Mouse (Mus musculus) heart, embryonic 13.5 days (tissue): ENCODE data around the gene Tmed9. TPM values are rescaled to one million over a fixed set of nuclear protein-coding genes. Genes with fewer than 3 reads are reported as not detected.
"Not testable (repeated sequence)": the region's sequence is repeated elsewhere in the genome, so short reads cannot be mapped to it uniquely, and the experiment has no call there.

Experiments
- ATAC-seq: fragments of 200-750 bp; cut with Nextera tagmentation; 2 replicates; pipeline ENCODE4 v1.8.0; 2017; ENCODE audit warnings: moderate TSS enrichment; ENCODE audit not compliant: insufficient number of reproducible peaks, low FRiP score, low TSS enrichment; ENCODE audit errors: extremely low read depth
- H3K27ac ChIP-seq: fragments of 300-500 bp; sonication (generic); replicated peaks from 2 replicates; pipeline ENCODE4 v1.5.1; 2015; ENCODE audit warnings: moderate library complexity, mild to moderate bottlenecking, inconsistent platforms
- H3K27me3 ChIP-seq: fragments of 300-500 bp; sonication (generic); replicated peaks from 2 replicates; pipeline ENCODE4 v1.6.1; 2015; ENCODE audit warnings: mild to moderate bottlenecking, inconsistent platforms
- H3K36me3 ChIP-seq: fragments of 300-500 bp; sonication (generic); 2 replicates; pipeline ENCODE4 v1.6.1; 2015; ENCODE audit warnings: mild to moderate bottlenecking, inconsistent platforms
- H3K4me1 ChIP-seq: fragments of 300-500 bp; sonication (generic); 2 replicates; pipeline ENCODE4 v1.6.1; 2015; ENCODE audit warnings: inconsistent platforms
- H3K4me2 ChIP-seq: fragments of 300-500 bp; sonication (generic); 2 replicates; pipeline ENCODE4 v1.6.1; 2015; ENCODE audit warnings: inconsistent platforms, mild to moderate bottlenecking, moderate library complexity
- H3K4me3 ChIP-seq: fragments of 300-500 bp; sonication (generic); 2 replicates; pipeline ENCODE4 v1.5.1; 2015; ENCODE audit warnings: moderate library complexity, mild to moderate bottlenecking, inconsistent platforms
- H3K9ac ChIP-seq: fragments of 300-500 bp; sonication (generic); 2 replicates; pipeline ENCODE4 v1.6.1; 2015; ENCODE audit warnings: inconsistent platforms, mild to moderate bottlenecking, moderate library complexity
- H3K9me3 ChIP-seq: fragments of 300-500 bp; sonication (generic); 2 replicates; pipeline ENCODE4 v1.6.1; 2016; ENCODE audit warnings: inconsistent platforms
- WGBS: fragments of 180-500 bp; shearing (Covaris S2); methylation state at CpG from one replicate; pipeline ENCODE4 v1.1.7; 2015; ENCODE audit warnings: mixed read lengths; 5-methylcytosine and 5-hydroxymethylcytosine counted together
- polyA plus RNA-seq: library from polyadenylated mRNA; unstranded; fragments of >200 nt; fragmentation: Nextera tagmentation; extraction: Ambion mirVana; gene quantifications from 2 replicates; pipeline ENCODE4 v1.2.1, GENCODE M21; 2015

The Tmed9 gene
- polyA plus RNA-seq, 1 experiment from 2014 or later: 102 TPM

- Histone ChIP-seq H3K4me1 (peaks cover 12% of the 10 kb centered on the region), H3K36me3 (peaks cover 43% of the 10 kb centered on the region)
- not testable (repeated sequence) for ATAC-seq, H3K9me3 ChIP-seq, H3K27me3 ChIP-seq, H3K4me3 ChIP-seq, H3K9ac ChIP-seq, H3K4me2 ChIP-seq, H3K27ac ChIP-seq
- 84% methylated on average over 4 of the region's 4 CpGs for WGBS
These were observed 5.0 kb upstream of the Tmed9 start for GRCm38 (mm10) chr13:55568524-55568923.

GRCm38 (mm10) chr13:55569726-55570285 is 3.7 kb upstream of the Tmed9 start:
- H3K4me2 ChIP-seq: peak overlapping the region; percentile 96
- no peak for ATAC-seq

GRCm38 (mm10) chr13:55570286-55570973 is 3.1 kb upstream of the Tmed9 start:
- H3K4me3 ChIP-seq: peak overlapping the region; percentile 94
- H3K4me1 ChIP-seq: peaks cover 12% of the 10 kb centered on the region
- H3K36me3 ChIP-seq: peaks cover 30% of the 10 kb centered on the region
- under 1% methylated on average over 45 of the region's 47 CpGs for WGBS
- H3K9ac ChIP-seq: peak overlapping the region; percentile 96
- H3K4me2 ChIP-seq: peak overlapping the region; percentile 96
- H3K9me3 ChIP-seq: peaks cover 7% of the 10 kb centered on the region
- ATAC-seq: peak; percentile 67; the same call in 1 of the 2 replicates
- peak overlapping the region; percentile 90 for H3K27ac ChIP-seq
- no peaks in the 10 kb centered on the region for H3K27me3 ChIP-seq

More at GRCm38 (mm10) chr13:55569726-55570285, 3.7 kb upstream of the Tmed9 start:
- peaks cover 36% of the 10 kb centered on the region for H3K36me3 ChIP-seq
- H3K4me1 ChIP-seq: peaks cover 12% of the 10 kb centered on the region
- peak overlapping the region; percentile 96 for H3K9ac ChIP-seq
- H3K9me3 ChIP-seq: peaks cover 7% of the 10 kb centered on the region
- WGBS: 10% methylated on average over 16 of the region's 16 CpGs
- peak overlapping the region; percentile 90 for H3K27ac ChIP-seq
- H3K4me3 ChIP-seq: peak overlapping the region; percentile 94
- no peaks in the 10 kb centered on the region for H3K27me3 ChIP-seq

- peaks cover 25% of the 10 kb centered on the region for H3K36me3 ChIP-seq
- 2% methylated on average over 31 of the region's 47 CpGs for WGBS
- peak within 1 kb of the TSS; percentile 96 for H3K9ac ChIP-seq
- peak within 1 kb of the TSS; percentile 90 for H3K27ac ChIP-seq
- peak within 1 kb of the TSS; percentile 96 for H3K4me2 ChIP-seq
- peaks cover 12% of the 10 kb centered on the region for H3K4me1 ChIP-seq
- ATAC-seq: peak; percentile 81
- H3K27me3 ChIP-seq: no peaks in the 10 kb centered on the region
- H3K4me3 ChIP-seq: peak within 1 kb of the TSS; percentile 94
- peaks cover 7% of the 10 kb centered on the region for H3K9me3 ChIP-seq
These were observed 2.3 kb upstream of the Tmed9 start, which contains the start of gene Fam193b for GRCm38 (mm10) chr13:55571027-55571751. TSS of gene Fam193b (minus strand) at chr13:55571120.

- Histone ChIP-seq H3K4me2 (0 out of 2 replicates have a peak overlapping the region, but pooled peaks have one; percentile 96), H3K36me3 (peaks cover 21% of the 10 kb centered on the region), H3K27me3 (no peaks in the 10 kb centered on the region), H3K9me3 (peaks cover 7% of the 10 kb centered on the region), H3K27ac (no peak overlapping the region), H3K4me1 (peaks cover 12% of the 10 kb centered on the region), H3K4me3 (no peak overlapping the region), H3K9ac (no peak overlapping the region)
- ATAC-seq: no peak
- WGBS: 76% methylated on average over 2 of the region's 2 CpGs
These were observed 1.6 kb upstream of the Tmed9 start for GRCm38 (mm10) chr13:55571977-55572376.

- H3K27ac ChIP-seq: no peak overlapping the region
- WGBS: 70% methylated on average over 5 of the region's 5 CpGs
- peaks cover 7% of the 10 kb centered on the region for H3K9me3 ChIP-seq
- H3K27me3 ChIP-seq: no peaks in the 10 kb centered on the region
- no peak overlapping the region for H3K9ac ChIP-seq
- H3K4me1 ChIP-seq: peaks cover 7% of the 10 kb centered on the region
- H3K4me2 ChIP-seq: no peak overlapping the region
- no peak for ATAC-seq
- no peak overlapping the region for H3K4me3 ChIP-seq
- 0 out of 2 replicates have a peak, but pooled peaks cover 5% of the 10 kb centered on the region for H3K36me3 ChIP-seq
These were observed 789 bp downstream of the Tmed9 start for GRCm38 (mm10) chr13:55574321-55574720.

- no peak for ATAC-seq
- Histone ChIP-seq H3K27me3 (no peaks in the 10 kb centered on the region), H3K27ac (no peak overlapping the region), H3K36me3 (0 out of 2 replicates have a peak, but pooled peaks cover 5% of the 10 kb centered on the region), H3K9ac (no peak overlapping the region), H3K4me3 (no peak overlapping the region), H3K9me3 (peaks cover 7% of the 10 kb centered on the region), H3K4me2 (no peak overlapping the region), H3K4me1 (no peaks in the 10 kb centered on the region)
- 50% methylated on average over 5 of the region's 5 CpGs for WGBS
These were observed 2.4 kb downstream of the Tmed9 start for GRCm38 (mm10) chr13:55575932-55576331.

GRCm38 (mm10) chr13:55576872-55577271 is 3.3 kb downstream of the Tmed9 start:
- WGBS: 74% methylated on average over 7 of the region's 7 CpGs
- not testable (repeated sequence) for H3K27ac ChIP-seq, H3K4me2 ChIP-seq, H3K4me3 ChIP-seq, H3K36me3 ChIP-seq, H3K9ac ChIP-seq, H3K9me3 ChIP-seq, H3K27me3 ChIP-seq, ATAC-seq, H3K4me1 ChIP-seq

- no peaks in the 10 kb centered on the region for H3K27me3 ChIP-seq
- ATAC-seq: no peak
- H3K9me3 ChIP-seq: peaks cover 7% of the 10 kb centered on the region
- no peak overlapping the region for H3K4me3 ChIP-seq
- 0 out of 2 replicates have a peak, but pooled peaks cover 5% of the 10 kb centered on the region for H3K36me3 ChIP-seq
- no peak overlapping the region for H3K27ac ChIP-seq
- 63% methylated on average over 4 of the region's 4 CpGs for WGBS
- H3K9ac ChIP-seq: no peak overlapping the region
- H3K4me1 ChIP-seq: no peaks in the 10 kb centered on the region
- H3K4me2 ChIP-seq: no peak overlapping the region
These were observed 4.6 kb downstream of the Tmed9 start for GRCm38 (mm10) chr13:55578086-55578485.

GRCm38 (mm10) chr13:55591961-55592490 is 18.5 kb downstream of the Tmed9 start:
- Histone ChIP-seq H3K9ac (no peak overlapping the region), H3K4me1 (peaks cover 12% of the 10 kb centered on the region), H3K27ac (no peak overlapping the region), H3K36me3 (peaks cover 30% of the 10 kb centered on the region), H3K9me3 (no peaks in the 10 kb centered on the region), H3K27me3 (peaks cover 10% of the 10 kb centered on the region; the same call in 1 of the 2 replicates), H3K4me3 (0 out of 2 replicates have a peak overlapping the region, but pooled peaks have one; percentile 87), H3K4me2 (no peak overlapping the region; the same call in 1 of the 2 replicates)
- no peak for ATAC-seq
- 63% methylated on average over 4 of the region's 4 CpGs for WGBS
